Mouse (Mus musculus) ovary, postnatal 36 days (tissue): ENCODE data around the gene Lrrc74a.

Experiments used
- DNase-seq: peaks from one replicate; pipeline ENCODE4 v3.0.0; 2022; ENCODE audit warnings: low spot score, mixed read lengths

The Lrrc74a gene

GRCm38 (mm10) chr12:86734319-86734810, at the start of gene Lrrc74a:
Gene Lrrc74a (plus strand): TSS chr12:86734369.
- DNase-seq: no peak

- no peak for DNase-seq
Observed at GRCm38 (mm10) chr12:86685275-86685674, 48.9 kb upstream of the Lrrc74a start.

GRCm38 (mm10) chr12:86686551-86687330, 47.4 kb upstream of the Lrrc74a start:
- no peak for DNase-seq

GRCm38 (mm10) chr12:86687445-86687955, 46.7 kb upstream of the Lrrc74a start:
- no peak for DNase-seq

- no peak for DNase-seq
Observed at GRCm38 (mm10) chr12:86687971-86688573, 46.1 kb upstream of the Lrrc74a start.

- DNase-seq: no peak
Observed at GRCm38 (mm10) chr12:86688917-86689316, 45.3 kb upstream of the Lrrc74a start.

- DNase-seq: no peak
Observed at GRCm38 (mm10) chr12:86690700-86691485, 43.3 kb upstream of the Lrrc74a start.

- no peak for DNase-seq
Observed at GRCm38 (mm10) chr12:86692471-86693356, 41.5 kb upstream of the Lrrc74a start.

GRCm38 (mm10) chr12:86693389-86693788, 40.8 kb upstream of the Lrrc74a start:
- DNase-seq: no peak

GRCm38 (mm10) chr12:86694441-86694840, 39.7 kb upstream of the Lrrc74a start:
- no peak for DNase-seq

GRCm38 (mm10) chr12:86697996-86698395, 36.2 kb upstream of the Lrrc74a start:
- DNase-seq: no peak

GRCm38 (mm10) chr12:86698537-86698936, 35.6 kb upstream of the Lrrc74a start:
- no peak for DNase-seq

- DNase-seq: no peak
Observed at GRCm38 (mm10) chr12:86699965-86700926, 33.9 kb upstream of the Lrrc74a start.

GRCm38 (mm10) chr12:86700927-86701310, 33.2 kb upstream of the Lrrc74a start:
- no peak for DNase-seq

GRCm38 (mm10) chr12:86701491-86701890, 32.7 kb upstream of the Lrrc74a start:
- DNase-seq: no peak

GRCm38 (mm10) chr12:86702690-86703089, 31.5 kb upstream of the Lrrc74a start:
- no peak for DNase-seq

- no peak for DNase-seq
Observed at GRCm38 (mm10) chr12:86705843-86706242, 28.3 kb upstream of the Lrrc74a start.

GRCm38 (mm10) chr12:86714026-86714425, 20.1 kb upstream of the Lrrc74a start:
- DNase-seq: no peak

GRCm38 (mm10) chr12:86715401-86715800, 18.8 kb upstream of the Lrrc74a start:
- DNase-seq: peak; percentile 66

- no peak for DNase-seq
Observed at GRCm38 (mm10) chr12:86716962-86717361, 17.2 kb upstream of the Lrrc74a start.
